Mouse (Mus musculus): Measurements from ENCODE around the gene Grin3b.

DNA sequence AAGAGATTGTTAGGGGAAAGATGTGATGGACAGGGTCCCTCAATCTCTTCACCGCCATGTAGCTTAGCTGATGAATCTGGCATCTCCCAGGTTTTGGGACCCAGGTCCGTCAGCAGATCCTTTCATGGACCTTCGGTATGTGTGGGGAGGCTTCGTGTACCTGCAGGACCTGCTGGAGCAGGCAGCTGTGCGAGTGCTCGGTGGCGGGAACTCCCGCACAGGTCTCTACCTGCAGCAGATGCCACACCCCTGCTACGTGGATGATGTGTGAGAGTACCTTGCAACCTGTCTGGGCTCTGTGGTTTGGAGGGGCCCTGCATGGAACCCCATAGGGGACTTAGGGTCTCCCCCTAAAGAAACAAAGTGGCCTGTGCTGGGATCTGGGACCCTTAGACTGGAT lies 31.4 kb downstream of the Grin3b start:
- no peak for TF ChIP-seq USF1 (IDR thresholded peaks at IDR 0.05; ENCODE audit: low read depth)
- TF ChIP-seq CTCF (IDR thresholded peaks at IDR 0.05; ENCODE audit: control insufficient read depth, insufficient read depth, insufficient read length), result no peak
- TF ChIP-seq MAX (IDR thresholded peaks at IDR 0.05), result no peak
- no peak for TF ChIP-seq MYOG (IDR thresholded peaks at IDR 0.05; ENCODE audit: control insufficient read depth, extremely low read depth, insufficient read length)
- no peak for TF ChIP-seq FOSL1 (IDR thresholded peaks at IDR 0.05; ENCODE audit: insufficient read depth, low read length, poor library complexity, severe bottlenecking)
- TF ChIP-seq MYOD1 (IDR thresholded peaks at IDR 0.05; ENCODE audit: control insufficient read depth, insufficient read length, low read depth), result no peak
- TF ChIP-seq CEBPB (IDR thresholded peaks at IDR 0.05; ENCODE audit: low read depth), result no peak
